Mouse (Mus musculus) left cerebral cortex, postnatal 4 days (tissue): ENCODE data around the gene Pnpla8. TPM values are rescaled to one million over a fixed set of nuclear protein-coding genes. Genes with fewer than 3 reads are reported as not detected.
A peak's percentile ranks its signal among the peaks of the same experiment; 100 is the strongest.

Experiments used
- DNase-seq: peaks from one replicate; pipeline ENCODE4 v3.0.0-alpha.2; 2022
- intact Hi-C: fragments of 180-260 bp; cut with DNase I; formaldehyde crosslinking; loops from one replicate; pipeline ENCODE4 v1.15.1; 2025
- microRNA-seq: library from miRNA; unstranded; fragments of <30 nt; microRNA quantifications from one replicate; pipeline ENCODE4 v1.2.0, GENCODE M21; 2022
- total RNA-seq, 2 experiments: library from RNA; stranded (reverse); gene quantifications; 2 replicates each; pipeline ENCODE4 v1.2.3; 2021

Pnpla8 gene
- total RNA-seq, 2 experiments from 2014 or later: 106 to 123 TPM

- intact Hi-C loops: loop anchor here (5.0 kb wide), 1 partner anchor 34 kb away; no protein-coding TSS in a partner anchor
- DNase-seq: peak; percentile 18
These were observed 117.0 kb downstream of the Pnpla8 start for GRCm38 (mm10) chr12:44338195-44338622.

GRCm38 (mm10) chr12:44344075-44344474 lies 122.9 kb downstream of the Pnpla8 start:
- DNase-seq: peak; percentile 38
- intact Hi-C loops: no loop called here

- intact Hi-C loops: no loop called here
- no peak for DNase-seq
These were observed 124.1 kb downstream of the Pnpla8 start for GRCm38 (mm10) chr12:44345251-44345650.

GRCm38 (mm10) chr12:44346143-44346542 lies 125.0 kb downstream of the Pnpla8 start:
- intact Hi-C loops: no loop called here
- DNase-seq: no peak

- intact Hi-C loops: no loop called here
- DNase-seq: no peak
These were observed 133.9 kb downstream of the Pnpla8 start for GRCm38 (mm10) chr12:44355116-44355515.

GRCm38 (mm10) chr12:44357460-44357859 lies 136.3 kb downstream of the Pnpla8 start:
- intact Hi-C loops: no loop called here
- DNase-seq: no peak

- intact Hi-C loops: no loop called here
- DNase-seq: no peak
These were observed 136.7 kb downstream of the Pnpla8 start for GRCm38 (mm10) chr12:44357881-44358280.

GRCm38 (mm10) chr12:44371076-44371710 lies 150.0 kb downstream of the Pnpla8 start:
- intact Hi-C loops: loop anchor here (5.0 kb wide), 1 partner anchor 34 kb away; no protein-coding TSS in a partner anchor
- no peak for DNase-seq

Small RNAs within 50 kb of the gene (microRNA-seq; reads per million reads assigned to microRNA genes)
- not detected for gene Mir5627

Other genes starting within 250 kb of the Pnpla8 start
- gene Dnajb9, start 11.0 kb upstream of the Pnpla8 start, total RNA-seq: 10 to 100 TPM; 22.0 to 22.1 TPM
- 100 to 1,000 TPM; 323 to 345 TPM for gene Nrcam, start 107.5 kb downstream of the Pnpla8 start, total RNA-seq